Mouse (Mus musculus): ENCODE measurements around the gene Crocc.

DNA sequence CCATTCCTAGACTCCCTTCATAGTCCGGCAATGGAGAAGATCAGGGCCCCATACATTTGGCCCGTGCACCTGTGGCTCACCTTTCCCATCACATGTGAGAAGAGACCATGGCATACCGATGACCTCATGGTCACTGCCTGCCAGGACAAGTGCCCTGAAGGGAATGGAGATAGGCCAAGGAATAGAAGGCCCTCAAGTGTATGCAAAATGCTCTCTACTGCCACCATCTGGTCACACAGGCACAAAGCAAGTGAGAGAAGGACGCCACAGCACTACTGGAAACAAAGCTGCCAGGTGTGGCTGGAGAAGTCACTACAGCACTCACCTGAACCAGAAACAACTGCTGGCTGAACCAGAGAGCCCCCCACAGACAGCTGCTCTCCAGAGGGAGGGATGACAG lies 9.4 kb upstream of the Crocc start:
- TF ChIP-seq CTCF (IDR thresholded peaks at IDR 0.05; ENCODE audit: low read depth) (peak; percentile 92), EP300 (optimal IDR thresholded peaks at IDR 0.05) (no peak)

Measured in stomach, postnatal 0 days (tissue).